In the genomic region with DNA sequence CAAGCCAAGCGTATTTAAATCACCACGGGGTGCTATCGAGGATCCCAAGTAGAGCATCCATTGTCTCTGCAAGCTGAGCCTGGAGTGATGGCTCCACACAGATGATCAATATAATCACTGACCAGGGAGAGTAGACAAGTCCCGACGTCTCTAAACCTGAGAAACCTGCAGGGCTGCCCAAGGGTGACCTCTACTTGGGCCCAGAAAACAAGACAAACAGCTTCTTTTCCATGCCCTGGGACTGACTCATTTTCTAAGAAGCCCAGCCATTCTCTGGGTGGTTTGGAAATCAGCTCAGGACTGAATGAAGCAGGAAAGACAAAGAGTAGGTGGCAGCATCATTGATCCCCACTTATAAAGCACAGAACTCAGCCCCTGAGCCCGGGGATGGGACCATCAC, we compare ENCODE assay signal across 15 mouse cellular contexts.
A peak's percentile ranks its signal among the peaks of the same experiment; 100 is the strongest.
DNase-seq lines count a peak whose midpoint lies in the region; ATAC-seq lines count a peak whose summit lies in the region.
"Had no signal": no experiment of that assay in that cellular context is flagged by ENCODE, and none has a peak within 500 bp of the region (broad histone marks: within the 10 kb centered on the region; RNA-seq: fewer than 3 reads in every experiment).

No protein-coding gene starts in this region.

- no peak overlapping the region for H3K4me3 ChIP-seq in heart, embryonic 13.5 days
- H3K4me3 ChIP-seq: embryonic facial prominence, embryonic 12.5 days; forebrain, embryonic 13.5 days; heart, embryonic 12.5 days; hindbrain, embryonic 15.5 days had no signal

- H3K4me2 ChIP-seq in heart, embryonic 13.5 days: no peak overlapping the region
- H3K4me2 ChIP-seq: embryonic facial prominence, embryonic 12.5 days; forebrain, embryonic 13.5 days; hindbrain, embryonic 15.5 days had no signal

- no peak for DNase-seq in heart, adult 11 months
- DNase-seq in urinary bladder, postnatal 14 days (ENCODE audit: low spot score): peak; percentile 69
- DNase-seq in urinary bladder, postnatal 4 days (ENCODE audit: low spot score in 2 of 2): no peak
- peak; percentile 46 for DNase-seq in NIH3T3 (ENCODE audit: low read depth)
- no peak for DNase-seq in left cerebral cortex, postnatal 36 days (ENCODE audit: low spot score in 2 of 2)
- DNase-seq in cerebellum, postnatal 10 days: no peak
- DNase-seq: forebrain, postnatal 0 days; gastrocnemius, postnatal 36 days; heart, postnatal 36 days had no signal

- no peaks in the 10 kb centered on the region for H3K27me3 ChIP-seq in heart, embryonic 13.5 days (replicated peaks)
- H3K27me3 ChIP-seq: embryonic facial prominence, embryonic 12.5 days; forebrain, embryonic 13.5 days; heart, embryonic 12.5 days; hindbrain, embryonic 15.5 days had no signal

- 0 out of 2 replicates have a peak overlapping the region, but pooled peaks have one; percentile 76 for H3K27ac ChIP-seq in heart, embryonic 13.5 days (replicated peaks)
- H3K27ac ChIP-seq: embryonic facial prominence, embryonic 12.5 days; forebrain, embryonic 13.5 days; hindbrain, embryonic 15.5 days had no signal

- no peak overlapping the region for H3K9ac ChIP-seq in heart, embryonic 13.5 days
- H3K9ac ChIP-seq: embryonic facial prominence, embryonic 12.5 days; forebrain, embryonic 13.5 days; forebrain, postnatal 0 days; heart, embryonic 12.5 days; hindbrain, embryonic 15.5 days had no signal

- intact Hi-C loops in left cerebral cortex, postnatal 36 days (cut with DNase I): no loop called here

- no peak for ATAC-seq in heart, embryonic 13.5 days (ENCODE audit: extremely low read depth, insufficient number of reproducible peaks, low FRiP score, low TSS enrichment)
- ATAC-seq: forebrain, embryonic 13.5 days; forebrain, postnatal 0 days had no signal

- H3K9me3 ChIP-seq in heart, embryonic 13.5 days: no peaks in the 10 kb centered on the region
- H3K9me3 ChIP-seq: embryonic facial prominence, embryonic 12.5 days; forebrain, embryonic 13.5 days; G1E; heart, embryonic 12.5 days; hindbrain, embryonic 15.5 days had no signal

- no peaks in the 10 kb centered on the region for H3K36me3 ChIP-seq in heart, embryonic 13.5 days
- H3K36me3 ChIP-seq: embryonic facial prominence, embryonic 12.5 days; G1E; heart, embryonic 12.5 days; hindbrain, embryonic 15.5 days had no signal

- WGBS in heart, embryonic 13.5 days: 89% methylated on average over 6 of the region's 6 CpGs

- H3K4me1 ChIP-seq in heart, embryonic 13.5 days: peaks cover 30% of the 10 kb centered on the region
- H3K4me1 ChIP-seq: embryonic facial prominence, embryonic 12.5 days; forebrain, embryonic 13.5 days; hindbrain, embryonic 15.5 days had no signal

Comparison
In these comparisons a context has a peak if more than half of its experiments do, and no peak if none do; other contexts are left out.
1. DNase-seq: peak in urinary bladder, postnatal 14 days (single experiment) and NIH3T3 (single experiment); none in heart, adult 11 months (single experiment), urinary bladder, postnatal 4 days (0 of 2), left cerebral cortex, postnatal 36 days (0 of 2) and cerebellum, postnatal 10 days (0 of 2).